Mouse (Mus musculus): ENCODE data around the gene Chchd1.

The Chchd1 gene

GRCm38 (mm10) chr14:20725660-20726339, 23.0 kb downstream of the Chchd1 start:
- no peak for DNase-seq (ENCODE audit: low spot score in 2 of 2)

DNA sequence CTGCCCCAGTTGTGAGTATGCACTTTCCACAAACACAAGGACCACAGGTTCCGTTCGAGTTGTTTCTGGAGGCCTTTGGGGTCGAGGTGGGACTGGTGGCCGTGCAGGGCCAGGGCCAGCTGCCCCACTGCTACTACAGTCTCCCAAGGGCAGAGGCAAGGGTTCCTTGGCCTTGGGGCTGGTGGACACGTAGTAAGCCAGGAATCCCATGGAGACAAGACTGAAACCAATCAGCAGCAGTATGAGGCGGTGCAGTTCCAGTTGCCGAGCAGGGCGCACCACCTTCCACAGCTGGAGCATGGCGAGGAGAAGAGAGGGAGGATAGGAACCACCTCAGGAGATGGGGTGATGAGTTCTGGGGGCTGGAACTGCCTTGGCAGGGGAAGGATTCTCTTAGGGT, 27.1 kb downstream of the Chchd1 start:
- DNase-seq (ENCODE audit: low spot score in 2 of 2), result no peak

DNA sequence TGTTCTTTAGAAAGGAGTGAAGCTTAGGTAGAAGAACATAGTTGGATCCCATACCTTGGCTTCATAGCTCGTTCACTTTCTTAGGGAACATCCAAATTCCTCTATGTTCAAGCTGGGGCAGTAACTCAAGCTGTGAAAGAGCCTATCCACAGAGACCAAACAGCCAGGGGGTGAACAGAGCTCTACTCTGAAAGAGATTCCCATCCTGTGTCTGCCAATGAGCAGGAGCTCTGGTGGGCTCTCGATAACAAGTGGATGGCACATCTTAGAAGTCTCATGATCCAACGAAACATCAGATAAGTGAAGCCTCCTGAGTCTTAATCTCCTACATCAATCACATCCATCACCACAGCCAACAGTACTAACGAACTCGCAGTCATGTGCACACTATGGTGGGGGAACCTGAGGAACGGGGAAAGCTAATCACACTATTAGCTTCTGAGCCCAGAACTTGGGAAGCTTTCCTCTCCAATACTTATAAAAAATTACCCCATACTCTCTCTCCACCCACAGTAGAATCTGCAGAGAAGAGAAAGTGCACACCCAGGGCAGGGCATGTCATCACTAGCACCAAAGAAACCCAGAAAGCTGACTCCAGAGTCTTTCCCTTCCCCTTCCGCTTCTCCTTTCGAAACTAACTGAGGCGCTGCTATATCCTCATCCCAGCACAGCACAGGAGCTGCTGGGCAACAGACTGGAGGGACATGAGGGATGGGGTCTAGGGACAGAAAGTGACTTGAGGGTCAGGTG, 28.2 kb downstream of the Chchd1 start:
- DNase-seq (ENCODE audit: low spot score in 2 of 2), result no peak

DNA sequence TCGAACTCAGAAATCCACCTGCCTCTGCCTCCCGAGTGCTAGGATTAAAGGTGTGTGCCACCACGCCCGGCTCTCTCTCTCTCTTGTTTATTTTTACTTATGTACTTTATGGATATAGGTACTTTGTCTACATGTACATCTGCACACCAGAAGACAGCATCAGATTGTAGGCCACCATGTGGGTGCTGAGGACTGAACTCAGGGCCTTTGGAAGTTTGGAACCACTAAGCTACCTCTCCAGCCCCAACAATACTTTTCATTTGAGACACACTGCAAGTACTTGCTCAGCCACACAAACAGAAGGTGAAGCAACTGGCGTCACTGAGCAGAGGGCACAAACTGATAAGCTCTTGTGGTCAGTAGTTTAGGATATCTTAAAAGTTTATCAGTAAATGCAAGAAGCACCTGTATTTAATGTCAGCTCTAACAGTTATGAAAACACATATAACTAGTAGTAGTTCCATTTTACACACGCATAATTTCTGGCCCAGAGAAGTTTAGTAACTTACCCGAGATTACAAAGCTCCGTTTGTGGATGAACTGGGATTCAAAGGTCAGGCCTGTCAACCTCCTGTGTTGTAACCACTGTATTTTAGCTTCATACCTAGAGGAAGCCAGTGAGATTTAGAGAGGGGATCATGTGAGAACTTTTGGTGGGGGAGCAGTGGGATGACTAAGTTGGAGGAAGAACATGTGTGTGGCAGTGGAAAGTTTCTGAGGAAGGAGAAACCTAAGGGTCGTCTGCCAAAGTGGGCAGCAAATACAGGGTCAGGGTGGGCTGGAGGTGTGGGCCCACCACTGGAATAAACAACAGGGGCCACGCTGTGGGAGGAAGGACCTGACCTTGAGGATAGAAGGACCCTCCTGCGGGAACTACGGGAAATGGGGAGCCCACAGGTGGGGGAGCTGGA, 30.5 kb downstream of the Chchd1 start:
- no peak for DNase-seq (ENCODE audit: low spot score in 2 of 2)

- DNase-seq (ENCODE audit: low spot score in 2 of 2), result peak; percentile 79 to 86
Measured at GRCm38 (mm10) chr14:20733952-20734774, 31.4 kb downstream of the Chchd1 start, which contains the start of gene Ndst2. Ndst2 (minus strand) TSS chr14:20734562.

- DNase-seq (ENCODE audit: low spot score in 2 of 2), result no peak
Measured at GRCm38 (mm10) chr14:20735052-20735451, 32.2 kb downstream of the Chchd1 start.

- no peak for DNase-seq (ENCODE audit: low spot score in 2 of 2)
Measured at GRCm38 (mm10) chr14:20735892-20736390, 33.1 kb downstream of the Chchd1 start.

GRCm38 (mm10) chr14:20737306-20737705, 34.5 kb downstream of the Chchd1 start:
- peak in 1 of 2 experiments; percentile 55 for DNase-seq (ENCODE audit: low spot score in 2 of 2)

GRCm38 (mm10) chr14:20738511-20738910, 35.7 kb downstream of the Chchd1 start:
- no peak for DNase-seq (ENCODE audit: low spot score in 2 of 2)

DNA sequence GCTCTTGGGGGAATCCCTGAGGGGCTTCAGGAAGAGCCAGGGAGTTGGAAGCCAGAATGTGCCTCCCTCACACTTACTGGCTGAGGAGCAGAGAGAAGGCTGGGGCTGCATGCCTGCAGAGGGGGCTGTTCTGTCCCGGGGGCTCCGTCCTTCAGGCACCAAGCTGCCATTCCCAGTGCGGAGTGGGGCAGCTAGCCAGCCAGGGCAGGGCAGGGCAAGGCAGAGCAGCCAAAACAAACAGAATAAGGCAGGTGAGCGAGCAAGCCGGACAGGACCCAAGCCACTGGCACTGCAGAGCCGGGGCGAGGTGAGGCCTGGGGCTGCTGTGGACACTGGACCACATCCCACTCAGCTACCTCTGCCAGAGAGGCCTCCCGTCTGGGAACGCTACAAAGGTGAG, 38.5 kb downstream of the Chchd1 start:
- no peak for DNase-seq (ENCODE audit: low spot score in 2 of 2)

- DNase-seq (ENCODE audit: low spot score in 2 of 2), result no peak
Measured at GRCm38 (mm10) chr14:20743614-20744013, 40.8 kb downstream of the Chchd1 start.

- no peak for DNase-seq (ENCODE audit: low spot score in 2 of 2)
Measured at GRCm38 (mm10) chr14:20746935-20747334, 44.1 kb downstream of the Chchd1 start.

GRCm38 (mm10) chr14:20748388-20748787, 45.6 kb downstream of the Chchd1 start:
- DNase-seq (ENCODE audit: low spot score in 2 of 2), result no peak

DNA sequence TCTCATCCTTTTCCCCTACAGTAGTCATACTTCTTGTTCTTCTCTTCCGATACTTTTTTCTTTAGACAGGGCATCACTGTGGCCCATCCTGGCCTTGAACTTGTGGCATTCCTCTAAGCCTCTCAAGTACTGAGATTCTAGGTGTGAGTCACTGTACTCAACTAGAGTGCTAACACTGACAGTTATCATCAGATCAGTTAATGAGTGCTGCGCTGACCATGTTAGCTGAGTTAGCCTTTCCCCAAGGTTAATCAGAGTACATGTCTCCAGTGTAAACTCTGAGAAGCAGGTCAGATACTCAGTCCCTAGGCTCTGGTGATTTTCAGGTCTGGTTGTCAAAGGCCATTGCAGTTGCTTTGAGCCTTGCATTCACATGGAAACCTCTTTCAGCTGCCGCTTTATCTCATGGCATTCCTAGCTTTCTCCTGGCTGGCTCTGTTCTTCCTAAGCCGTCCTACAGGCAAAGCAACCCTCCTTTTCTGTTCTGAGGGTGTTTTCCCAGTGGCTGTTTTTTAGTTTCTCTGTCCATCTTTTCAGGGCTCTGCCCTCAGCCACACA, 46.8 kb downstream of the Chchd1 start:
- no peak for DNase-seq (ENCODE audit: low spot score in 2 of 2)

DNA sequence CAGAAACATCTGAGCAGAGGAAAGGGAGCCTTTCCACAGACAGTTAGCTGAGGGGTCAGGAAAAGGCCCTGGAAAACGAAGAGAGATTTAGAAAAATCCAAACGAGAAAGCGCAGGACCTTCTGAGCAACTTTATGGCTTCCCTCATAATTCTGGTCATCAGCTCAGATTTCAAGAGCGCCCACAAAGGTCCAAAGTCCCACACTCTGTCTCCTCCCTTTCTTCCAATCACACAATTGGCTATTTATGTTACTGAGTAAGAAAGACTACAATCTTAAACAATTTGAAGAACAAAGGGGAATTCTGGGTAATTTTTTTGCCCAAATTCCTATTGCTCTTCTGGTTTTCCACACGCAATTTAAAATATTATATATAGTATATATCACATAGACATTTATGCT, 47.7 kb downstream of the Chchd1 start:
- DNase-seq (ENCODE audit: low spot score in 2 of 2), result no peak

DNA sequence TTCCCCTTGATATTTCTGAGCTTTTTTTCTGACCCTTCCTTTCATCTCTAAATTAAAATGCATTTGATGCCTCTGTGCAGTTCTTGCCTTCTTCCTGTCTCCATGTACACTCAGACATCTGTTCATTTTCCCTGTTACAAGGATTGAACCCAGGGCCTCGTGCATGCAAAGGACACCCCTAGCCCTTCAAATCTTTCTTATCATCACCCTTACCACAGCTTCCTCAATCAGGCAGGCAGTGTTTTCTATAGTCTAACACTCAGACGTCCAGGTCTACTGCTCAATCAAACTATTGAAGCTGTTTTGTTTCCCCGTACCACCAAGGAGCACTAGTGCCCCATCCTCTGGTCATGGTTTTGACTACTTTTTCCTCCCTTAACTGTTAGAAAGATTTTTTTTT, 51.0 kb downstream of the Chchd1 start:
- no peak for DNase-seq (ENCODE audit: low spot score in 2 of 2)

Data from spleen, postnatal 14 days (tissue).